Mouse (Mus musculus): Measurements from ENCODE around the gene Peg10.

DNA sequence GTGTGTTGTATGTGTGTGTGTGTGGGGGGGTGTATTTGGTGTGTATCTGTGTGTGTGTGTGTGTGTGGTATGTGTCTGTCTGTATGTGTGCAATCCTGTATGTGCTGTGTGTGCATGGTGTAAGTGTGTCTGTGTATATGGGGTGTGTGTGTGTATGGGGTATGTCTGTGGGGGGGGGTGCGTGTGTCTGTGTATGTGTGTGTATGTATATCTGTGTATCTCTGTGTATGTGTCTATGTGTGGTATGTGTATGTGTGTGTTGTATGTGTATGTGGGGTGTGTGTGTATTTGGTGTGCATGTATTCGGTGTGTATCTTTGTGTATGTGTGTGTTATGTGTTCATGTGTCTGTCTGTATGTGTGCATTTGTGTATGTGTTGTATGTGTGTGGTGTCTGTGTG, 30.9 kb upstream of the Peg10 start:
- TF ChIP-seq POLR2A (IDR thresholded peaks at IDR 0.05; ENCODE audit: insufficient read depth, low read depth, low read length) (no peak), CTCF (IDR thresholded peaks at IDR 0.05) (no peak), EP300 (IDR thresholded peaks at IDR 0.05; ENCODE audit: insufficient read depth, low read depth, low read length) (no peak)
